Mouse (Mus musculus) right cerebral cortex, postnatal 14 days (tissue): Measurements from ENCODE around the gene Hid1.

Experiments used
- DNase-seq: peaks from one replicate; pipeline ENCODE4 v3.0.0; 2022

Gene Hid1

GRCm38 (mm10) chr11:115374695-115375425 is 7.3 kb upstream of the Hid1 start:
- DNase-seq, result peak; percentile 47

GRCm38 (mm10) chr11:115373805-115374694 is 6.5 kb upstream of the Hid1 start:
- DNase-seq, result peak; percentile 79

- no peak for DNase-seq
Measured at GRCm38 (mm10) chr11:115372737-115373136, 5.2 kb upstream of the Hid1 start.

- no peak for DNase-seq
Measured at GRCm38 (mm10) chr11:115372015-115372414, 4.5 kb upstream of the Hid1 start.

GRCm38 (mm10) chr11:115371354-115371753 is 3.8 kb upstream of the Hid1 start:
- DNase-seq, result no peak

- no peak for DNase-seq
Measured at GRCm38 (mm10) chr11:115370368-115370767, 2.8 kb upstream of the Hid1 start.

GRCm38 (mm10) chr11:115366706-115367394 is 706 bp downstream of the Hid1 start:
- peak; percentile 63 for DNase-seq

- no peak for DNase-seq
Measured at GRCm38 (mm10) chr11:115366039-115366705, 1.4 kb downstream of the Hid1 start.

- DNase-seq, result no peak
Measured at GRCm38 (mm10) chr11:115364136-115364535, 3.4 kb downstream of the Hid1 start.

GRCm38 (mm10) chr11:115359726-115360125 is 7.8 kb downstream of the Hid1 start:
- DNase-seq, result no peak

- no peak for DNase-seq
Measured at GRCm38 (mm10) chr11:115359293-115359692, 8.3 kb downstream of the Hid1 start.

GRCm38 (mm10) chr11:115358468-115358867 is 9.1 kb downstream of the Hid1 start:
- peak; percentile 77 for DNase-seq

GRCm38 (mm10) chr11:115354183-115354582 is 13.4 kb downstream of the Hid1 start:
- DNase-seq, result peak; percentile 72

- DNase-seq, result no peak
Measured at GRCm38 (mm10) chr11:115353375-115353774, 14.2 kb downstream of the Hid1 start.

GRCm38 (mm10) chr11:115349976-115350375 is 17.6 kb downstream of the Hid1 start:
- DNase-seq, result no peak

- no peak for DNase-seq
Measured at GRCm38 (mm10) chr11:115348681-115349248, 18.8 kb downstream of the Hid1 start.

GRCm38 (mm10) chr11:115345515-115345914 is 22.0 kb downstream of the Hid1 start:
- no peak for DNase-seq

GRCm38 (mm10) chr11:115344967-115345366 is 22.6 kb downstream of the Hid1 start:
- no peak for DNase-seq

- no peak for DNase-seq
Measured at GRCm38 (mm10) chr11:115341866-115342265, 25.7 kb downstream of the Hid1 start.

GRCm38 (mm10) chr11:115341246-115341645 is 26.3 kb downstream of the Hid1 start:
- no peak for DNase-seq

GRCm38 (mm10) chr11:115337826-115338225 is 29.7 kb downstream of the Hid1 start:
- DNase-seq, result no peak

GRCm38 (mm10) chr11:115337350-115337749 is 30.2 kb downstream of the Hid1 start:
- DNase-seq, result no peak
